Mouse (Mus musculus): Measurements from ENCODE around the gene Ms4a1. TPM values are rescaled to one million over a fixed set of nuclear protein-coding genes. Genes with fewer than 3 reads are reported as not detected.
"Not testable (repeated sequence)": the region's sequence is repeated elsewhere in the genome, so short reads cannot be mapped to it uniquely, and the experiment has no call there.

The Ms4a1 gene
- 0.08 and 0.09 TPM in 2 replicates for polyA plus RNA-seq (2015; fragmentation: Nextera tagmentation; extraction: Ambion mirVana)

DNA sequence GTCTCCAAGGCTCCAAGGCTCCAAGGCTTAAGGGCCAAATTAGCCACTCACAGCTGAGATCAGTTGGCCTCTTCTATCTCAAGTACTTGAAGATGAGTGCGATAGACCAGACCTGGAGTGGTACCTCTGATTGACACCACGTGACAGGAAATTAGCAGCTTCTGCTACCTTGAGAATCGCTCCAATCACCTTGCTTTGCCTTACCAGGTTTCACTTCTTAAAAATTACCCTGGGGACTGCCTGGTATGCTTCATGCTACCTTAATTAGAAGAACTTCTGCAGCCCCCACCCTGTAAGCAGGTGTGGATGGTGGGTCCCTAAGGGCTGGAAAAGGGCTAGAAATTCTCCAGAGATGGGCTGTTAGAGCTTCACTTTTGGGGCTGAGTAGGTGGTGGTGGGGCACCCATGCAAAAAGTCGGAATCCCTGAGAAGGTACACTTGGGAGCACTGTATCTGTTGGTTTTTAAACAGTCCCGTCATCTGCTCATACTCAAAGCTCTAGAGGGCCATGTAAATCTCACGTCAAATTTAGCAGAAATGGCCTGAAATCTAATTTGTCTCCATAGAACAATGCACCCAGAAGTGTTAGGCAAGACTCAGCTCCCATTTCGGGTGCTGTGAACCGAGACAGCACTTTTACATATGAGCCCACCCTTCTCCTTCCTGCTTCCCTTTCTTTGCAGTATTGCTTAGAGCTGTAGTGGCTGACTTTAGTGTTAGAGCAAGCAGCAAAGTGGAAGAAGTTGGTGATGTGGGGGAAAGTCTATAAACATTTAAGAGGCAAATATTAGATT is at the start of gene Ms4a1:
Ms4a1 (minus strand) TSS at position 190 of the 794 bp plus-strand sequence.
- Histone ChIP-seq H3K4me1 (replicated peaks; ENCODE audit: insufficient read depth, low read length) (no peaks in the 10 kb centered on the region), H3K9me3 (replicated peaks; ENCODE audit: low read length) (no peaks in the 10 kb centered on the region), H3K27ac (no peak within 1 kb of the TSS), H3K9ac (ENCODE audit: low read depth, low read length) (no peak within 1 kb of the TSS), H3K4me2 (ENCODE audit: low read length) (no peak within 1 kb of the TSS), H3K27me3 (ENCODE audit: insufficient read depth, low read length) (no peaks in the 10 kb centered on the region), H3K36me3 (ENCODE audit: insufficient read depth, low read length) (no peaks in the 10 kb centered on the region), H3K4me3 (replicated peaks; ENCODE audit: low read depth, low read length) (no peak within 1 kb of the TSS)
- no peak for TF ChIP-seq CTCF (IDR thresholded peaks at IDR 0.05; ENCODE audit: low read depth)
- WGBS = 80% methylated on average over 8 of the region's 8 CpGs
- no peak for ATAC-seq (replicated peaks; ENCODE audit: low FRiP score, low read depth)
- no peak for DNase-seq (ENCODE audit: low spot score)

DNA sequence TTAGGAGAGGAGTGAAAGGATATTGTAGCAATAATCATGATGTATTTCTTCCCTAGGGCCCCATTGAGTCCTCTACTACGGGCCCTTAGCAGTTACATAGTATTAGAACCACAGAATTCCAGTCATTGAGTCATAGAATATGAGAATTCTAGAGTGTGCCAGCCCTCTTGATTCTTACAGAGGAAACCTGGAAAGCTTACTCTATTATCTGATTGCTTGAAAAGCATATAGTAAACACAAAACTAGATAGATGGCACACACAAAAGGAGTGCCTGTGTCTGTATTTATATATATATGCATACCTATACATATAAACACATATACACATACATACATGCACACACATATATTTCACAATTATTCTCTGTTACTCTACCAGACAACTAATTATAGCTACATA is 48.3 kb upstream of the Ms4a1 start, which contains the start of gene Ms4a14:
Ms4a14 (minus strand) TSS at position 101 of the 400 bp plus-strand sequence.
- no peak for DNase-seq (ENCODE audit: low spot score)
- Histone ChIP-seq H3K4me3 (replicated peaks; ENCODE audit: low read depth, low read length) (no peak within 1 kb of the TSS), H3K36me3 (ENCODE audit: insufficient read depth, low read length) (no peaks in the 10 kb centered on the region), H3K9me3 (replicated peaks; ENCODE audit: low read length) (no peaks in the 10 kb centered on the region), H3K4me2 (ENCODE audit: low read length) (no peak within 1 kb of the TSS), H3K9ac (ENCODE audit: low read depth, low read length) (no peak within 1 kb of the TSS), H3K27ac (no peak within 1 kb of the TSS), H3K27me3 (ENCODE audit: insufficient read depth, low read length) (no peaks in the 10 kb centered on the region), H3K4me1 (replicated peaks; ENCODE audit: insufficient read depth, low read length) (no peaks in the 10 kb centered on the region)
- 64% methylated on average over 1 of the region's 1 CpGs for WGBS
- TF ChIP-seq CTCF (IDR thresholded peaks at IDR 0.05; ENCODE audit: low read depth) = no peak
- ATAC-seq (replicated peaks; ENCODE audit: low FRiP score, low read depth) = no peak

DNA sequence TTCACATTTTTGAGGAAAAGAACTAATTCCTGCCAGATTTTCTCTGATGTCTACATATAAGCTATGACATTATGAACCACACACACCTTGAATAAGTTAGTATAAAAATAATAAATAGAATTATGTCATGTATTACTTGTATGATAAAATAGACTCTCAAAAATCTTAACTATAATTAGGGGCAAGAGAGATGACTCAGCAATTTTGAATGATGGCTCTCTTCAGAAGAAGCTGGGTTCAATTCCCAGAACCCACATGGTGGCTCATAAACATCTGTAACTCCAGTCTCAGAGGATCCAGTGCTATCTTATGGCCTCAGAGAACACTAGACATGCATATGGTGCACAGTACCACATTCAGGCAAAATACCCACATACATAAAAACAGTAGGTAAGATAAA is 42.8 kb upstream of the Ms4a1 start:
- H3K4me1 ChIP-seq (replicated peaks; ENCODE audit: insufficient read depth, low read length) = no peaks in the 10 kb centered on the region
- TF ChIP-seq CTCF (IDR thresholded peaks at IDR 0.05; ENCODE audit: low read depth) = no peak
- H3K4me3 ChIP-seq (replicated peaks; ENCODE audit: low read depth, low read length) = no peak overlapping the region
- no peaks in the 10 kb centered on the region for H3K36me3 ChIP-seq (ENCODE audit: insufficient read depth, low read length)
- DNase-seq (ENCODE audit: low spot score) (no peak), ATAC-seq (replicated peaks; ENCODE audit: low FRiP score, low read depth) (no peak)
- no peak overlapping the region for H3K9ac ChIP-seq (ENCODE audit: low read depth, low read length)
- H3K27me3 ChIP-seq (ENCODE audit: insufficient read depth, low read length) = no peaks in the 10 kb centered on the region
- no peaks in the 10 kb centered on the region for H3K9me3 ChIP-seq (replicated peaks; ENCODE audit: low read length)
- H3K4me2 ChIP-seq (ENCODE audit: low read length) = no peak overlapping the region
- H3K27ac ChIP-seq = no peak overlapping the region

DNA sequence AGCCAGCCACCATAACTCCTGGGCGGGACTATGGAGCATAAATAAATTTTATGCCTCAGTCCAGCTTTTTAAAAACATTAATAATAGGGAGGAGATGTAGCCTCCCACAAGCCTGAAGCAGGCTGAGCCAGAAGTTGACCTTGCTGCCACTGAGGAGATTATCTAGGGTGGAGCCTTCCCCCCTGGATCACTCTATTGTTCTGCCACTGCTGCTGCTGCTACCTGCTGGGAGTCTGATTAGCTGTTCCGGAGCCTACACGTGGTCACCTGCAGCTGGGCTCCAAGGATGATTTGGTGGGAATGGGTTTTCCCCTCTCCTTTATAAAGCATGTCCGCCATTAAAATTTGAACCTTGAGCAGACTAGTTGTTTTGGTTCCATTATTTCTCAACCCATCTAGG is 33.5 kb upstream of the Ms4a1 start:
- H3K4me3 ChIP-seq (replicated peaks; ENCODE audit: low read depth, low read length); DNase-seq (ENCODE audit: low spot score); H3K27ac ChIP-seq; H3K9me3 ChIP-seq (replicated peaks; ENCODE audit: low read length); H3K36me3 ChIP-seq (ENCODE audit: insufficient read depth, low read length); H3K27me3 ChIP-seq (ENCODE audit: insufficient read depth, low read length); H3K4me1 ChIP-seq (replicated peaks; ENCODE audit: insufficient read depth, low read length); H3K4me2 ChIP-seq (ENCODE audit: low read length); ATAC-seq (replicated peaks; ENCODE audit: low FRiP score, low read depth); H3K9ac ChIP-seq (ENCODE audit: low read depth, low read length): not testable (repeated sequence)
- 66% methylated on average over 4 of the region's 4 CpGs for WGBS

DNA sequence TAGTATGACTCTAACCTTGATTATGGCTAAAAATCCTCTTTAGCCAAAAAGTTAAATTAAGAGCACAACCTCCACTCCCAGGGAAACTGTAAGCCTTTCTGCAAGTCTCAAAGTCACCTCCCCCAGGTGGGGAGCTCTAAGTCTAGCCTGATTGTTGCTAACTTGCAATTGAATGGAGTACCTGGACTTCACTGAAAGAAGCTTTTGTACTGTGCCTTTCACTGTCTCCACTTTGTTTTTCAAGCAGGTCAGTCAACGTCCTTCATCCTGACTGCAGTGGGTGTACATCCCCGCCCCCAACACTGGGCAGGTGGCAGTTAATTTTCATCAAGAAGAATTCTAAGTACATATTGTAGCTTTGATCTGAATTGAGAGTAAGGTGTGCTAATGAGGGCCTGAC is 32.9 kb upstream of the Ms4a1 start:
- no peaks in the 10 kb centered on the region for H3K36me3 ChIP-seq (ENCODE audit: insufficient read depth, low read length)
- no peak overlapping the region for H3K27ac ChIP-seq
- DNase-seq (ENCODE audit: low spot score) = no peak
- no peak for TF ChIP-seq CTCF (IDR thresholded peaks at IDR 0.05; ENCODE audit: low read depth)
- no peak overlapping the region for H3K4me2 ChIP-seq (ENCODE audit: low read length)
- H3K4me1 ChIP-seq (replicated peaks; ENCODE audit: insufficient read depth, low read length) = no peaks in the 10 kb centered on the region
- H3K4me3 ChIP-seq (replicated peaks; ENCODE audit: low read depth, low read length) = no peak overlapping the region
- H3K9ac ChIP-seq (ENCODE audit: low read depth, low read length) = no peak overlapping the region
- 58% methylated on average over 2 of the region's 2 CpGs for WGBS
- no peak for ATAC-seq (replicated peaks; ENCODE audit: low FRiP score, low read depth)
- no peaks in the 10 kb centered on the region for H3K27me3 ChIP-seq (ENCODE audit: insufficient read depth, low read length)
- H3K9me3 ChIP-seq (replicated peaks; ENCODE audit: low read length) = no peaks in the 10 kb centered on the region

DNA sequence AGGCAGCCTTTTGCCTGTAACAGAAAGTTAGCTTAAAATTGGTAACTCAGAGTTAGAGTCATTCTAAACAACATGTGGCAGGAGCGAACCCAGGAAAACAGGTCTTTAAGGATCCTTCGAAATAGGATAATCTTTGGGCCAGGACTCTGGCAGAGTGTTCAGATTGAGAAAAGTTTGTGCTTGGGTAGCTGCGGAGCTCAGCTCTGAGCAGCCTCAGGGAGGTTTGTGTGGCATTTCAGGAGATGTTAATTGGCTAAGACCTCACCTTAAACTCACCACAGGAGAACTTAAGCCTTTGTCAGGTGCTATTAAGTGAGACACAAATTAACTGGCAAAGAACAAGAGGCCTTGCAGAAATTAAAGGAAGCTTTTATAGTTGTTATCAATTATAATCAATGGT is 27.6 kb upstream of the Ms4a1 start:
- H3K9ac ChIP-seq (ENCODE audit: low read depth, low read length); H3K4me1 ChIP-seq (replicated peaks; ENCODE audit: insufficient read depth, low read length); H3K27ac ChIP-seq; H3K27me3 ChIP-seq (ENCODE audit: insufficient read depth, low read length); H3K4me3 ChIP-seq (replicated peaks; ENCODE audit: low read depth, low read length); DNase-seq (ENCODE audit: low spot score); ATAC-seq (replicated peaks; ENCODE audit: low FRiP score, low read depth); H3K36me3 ChIP-seq (ENCODE audit: insufficient read depth, low read length); H3K9me3 ChIP-seq (replicated peaks; ENCODE audit: low read length): not testable (repeated sequence)
- peak overlapping the region; percentile 57; the same call in 1 of the 2 replicates for H3K4me2 ChIP-seq (ENCODE audit: low read length)
- WGBS = 21% methylated on average over 3 of the region's 3 CpGs
